Mouse (Mus musculus) stomach, postnatal 0 days (tissue): ENCODE data around the gene Cic.

ENCODE experiments used
- CTCF ChIP-seq: IDR thresholded peaks from 2 replicates; pipeline ENCODE4 v1.5.1; 2016; ENCODE audit warnings: antibody characterized with exemption, low read depth, mild to moderate bottlenecking, moderate library complexity
- EP300 ChIP-seq: optimal IDR thresholded peaks from 2 replicates; pipeline ENCODE3; 2016; ENCODE audit warnings: antibody characterized with exemption

DNA sequence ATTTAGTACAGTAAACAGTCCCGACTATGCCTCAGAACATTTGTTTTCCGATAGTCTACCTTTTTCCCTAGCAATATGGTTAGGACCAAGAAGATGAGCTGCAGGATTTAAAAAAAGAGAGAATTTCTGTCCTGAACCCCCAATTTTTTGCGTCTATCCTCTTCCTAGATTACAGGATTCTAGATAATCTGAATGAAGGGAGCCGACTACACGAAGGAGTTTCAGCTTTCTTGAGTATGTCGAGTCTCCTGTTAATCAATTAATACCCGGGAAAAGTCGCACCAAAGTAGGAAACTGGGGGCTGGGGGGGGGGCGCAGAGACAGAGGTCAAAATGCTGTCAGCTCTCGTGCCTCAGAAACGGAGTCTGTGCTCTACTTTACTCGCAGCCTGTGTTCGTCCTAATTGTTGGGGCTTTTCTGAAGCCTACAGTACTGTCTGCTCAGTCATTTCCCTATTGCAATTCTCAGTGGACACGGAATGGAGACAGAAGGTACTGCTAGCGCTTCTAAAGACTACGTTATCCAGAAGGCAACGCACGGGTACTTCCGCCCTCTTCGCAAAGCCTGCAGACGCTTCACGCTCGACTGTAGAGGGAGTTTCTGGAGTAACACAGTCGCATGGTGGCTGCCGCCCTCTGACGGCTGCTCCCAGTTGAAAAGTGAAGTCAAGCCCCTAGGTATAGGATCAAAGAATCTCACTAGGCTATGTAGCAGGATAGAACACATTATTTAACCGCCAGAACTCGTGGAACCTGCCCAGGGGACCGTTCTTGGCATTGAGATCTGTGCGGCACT, 28.5 kb upstream of the Cic start:
- peak; percentile 91 for TF ChIP-seq CTCF
- no peak for TF ChIP-seq EP300
